Comparison of ENCODE assay signal across 8 mouse cellular contexts in genomic region chr2:147084366-147085071, GRCm38 (mm10). TPM values are rescaled to one million over a fixed set of nuclear protein-coding genes. Genes with fewer than 3 reads are reported as not detected.
DNase-seq lines count a peak whose midpoint lies in the region; ATAC-seq and TF ChIP-seq lines count a peak whose summit lies in the region.

No protein-coding gene starts in this region.

- no peaks in the 10 kb centered on the region for H3K36me3 ChIP-seq in embryonic facial prominence, embryonic 10.5 days (replicated peaks)
- H3K36me3 ChIP-seq in hindbrain, embryonic 11.5 days (ENCODE audit: control insufficient read depth, insufficient read depth, low read length) = no peaks in the 10 kb centered on the region
- H3K36me3 ChIP-seq in liver, embryonic 13.5 days = no peaks in the 10 kb centered on the region

- peaks cover 14% of the 10 kb centered on the region for H3K4me1 ChIP-seq in embryonic facial prominence, embryonic 10.5 days
- no peaks in the 10 kb centered on the region for H3K4me1 ChIP-seq in hindbrain, embryonic 11.5 days (replicated peaks; ENCODE audit: control insufficient read depth, insufficient read depth, low read length)
- H3K4me1 ChIP-seq in liver, embryonic 13.5 days (replicated peaks) = peaks cover 18% of the 10 kb centered on the region

- peak overlapping the region; percentile 28 for H3K4me2 ChIP-seq in hindbrain, embryonic 11.5 days (replicated peaks; ENCODE audit: low read depth, low read length)
- H3K4me2 ChIP-seq in liver, embryonic 13.5 days = peak overlapping the region; percentile 60

- H3K27me3 ChIP-seq in embryonic facial prominence, embryonic 10.5 days (replicated peaks; ENCODE audit: low read depth, poor library complexity, severe bottlenecking) = peaks cover 100% of the 10 kb centered on the region
- peaks cover 65% of the 10 kb centered on the region for H3K27me3 ChIP-seq in hindbrain, embryonic 11.5 days (ENCODE audit: control insufficient read depth, insufficient read depth, low read length)
- H3K27me3 ChIP-seq in liver, embryonic 13.5 days = peaks cover 75% of the 10 kb centered on the region

- intact Hi-C loops in gastrocnemius, adult 2 months (cut with DNase I) = loop anchor here (10.0 kb wide), 1 partner anchor 230 kb away; the partner anchor contains the start of gene Kiz

- DNase-seq in gastrocnemius, adult 2 months = peak; percentile 24
- DNase-seq in gastrocnemius, adult 18-20 months (ENCODE audit: low spot score) = no peak
- peak; percentile 11 for DNase-seq in 3134 (ENCODE audit: extremely low read depth, insufficient read length, low spot score)
- peak; percentile 59 for DNase-seq in embryonic facial prominence, embryonic 10.5 days (ENCODE audit: low spot score)
- DNase-seq in hindbrain, embryonic 11.5 days (ENCODE audit: low spot score) = peak; percentile 58
- DNase-seq in liver, embryonic 13.5 days = no peak
- no peak for DNase-seq in layer of hippocampus, adult 9-10 months (ENCODE audit: low spot score)
- DNase-seq in natural killer cell, adult 2 months (ENCODE audit: low spot score in 2 of 2) = no peak

- H3K9me3 ChIP-seq in embryonic facial prominence, embryonic 10.5 days = no peaks in the 10 kb centered on the region
- H3K9me3 ChIP-seq in hindbrain, embryonic 11.5 days (ENCODE audit: control insufficient read depth, low read length) = no peaks in the 10 kb centered on the region
- no peaks in the 10 kb centered on the region for H3K9me3 ChIP-seq in liver, embryonic 13.5 days (replicated peaks)

- no peak overlapping the region for H3K9ac ChIP-seq in hindbrain, embryonic 11.5 days (ENCODE audit: low read depth, low read length)
- no peak overlapping the region for H3K9ac ChIP-seq in liver, embryonic 13.5 days

- peak overlapping the region; percentile 62 for H3K4me3 ChIP-seq in gastrocnemius, adult 2 months
- peak overlapping the region; percentile 48 for H3K4me3 ChIP-seq in embryonic facial prominence, embryonic 10.5 days
- peak overlapping the region; percentile 8; the same call in 1 of the 2 replicates for H3K4me3 ChIP-seq in hindbrain, embryonic 11.5 days (ENCODE audit: low read depth, low read length)
- H3K4me3 ChIP-seq in liver, embryonic 13.5 days (replicated peaks) = peak overlapping the region; percentile 45

- no peak for TF ChIP-seq CTCF in gastrocnemius, adult 2 months (IDR thresholded peaks at IDR 0.05)

- WGBS in embryonic facial prominence, embryonic 10.5 days = 2% methylated on average over 106 of the region's 106 CpGs
- WGBS in hindbrain, embryonic 11.5 days = 1% methylated on average over 87 of the region's 106 CpGs
- WGBS in liver, embryonic 13.5 days (ENCODE audit: insufficient replicate concordance) = 3% methylated on average over 102 of the region's 106 CpGs

- H3K27ac ChIP-seq in gastrocnemius, adult 2 months = no peak overlapping the region
- peak overlapping the region; percentile 51; the same call in 1 of the 2 replicates for H3K27ac ChIP-seq in embryonic facial prominence, embryonic 10.5 days (replicated peaks)
- H3K27ac ChIP-seq in hindbrain, embryonic 11.5 days (ENCODE audit: low read depth, low read length) = no peak overlapping the region
- no peak overlapping the region for H3K27ac ChIP-seq in liver, embryonic 13.5 days

- ATAC-seq in hindbrain, embryonic 11.5 days (ENCODE audit: low FRiP score) = peak; percentile 51
- ATAC-seq in liver, embryonic 13.5 days (ENCODE audit: low read depth) = no peak

RNA-seq across cellular contexts. Expression of gene Nkx2-4, which starts 0.7 kb away (rescaled TPM):
- not detected for total RNA-seq in gastrocnemius, adult 2 months (2021)
- total RNA-seq in gastrocnemius, adult 18-20 months (2021) = not detected
- 0.25 and 0.41 TPM in 2 replicates for polyA plus RNA-seq in embryonic facial prominence, embryonic 10.5 days (2016; fragmentation: Nextera tagmentation; extraction: Ambion mirVana)
- 0.11 TPM in 1 of 2 replicates, not detected in the other for polyA plus RNA-seq in hindbrain, embryonic 11.5 days (2014; fragmentation: Nextera tagmentation; extraction: Ambion mirVana)
- not detected in 2 replicates for polyA plus RNA-seq in liver, embryonic 13.5 days (2015; fragmentation: Nextera tagmentation; extraction: Ambion mirVana)

Comparison
In these comparisons a context has a peak if more than half of its experiments do, and no peak if none do; other contexts are left out.
1. DNase-seq: peak in gastrocnemius, adult 2 months (single experiment), 3134 (single experiment), embryonic facial prominence, embryonic 10.5 days (single experiment) and hindbrain, embryonic 11.5 days (single experiment); none in gastrocnemius, adult 18-20 months (single experiment), liver, embryonic 13.5 days (single experiment), layer of hippocampus, adult 9-10 months (single experiment) and natural killer cell, adult 2 months (0 of 2).
2. H3K4me3 ChIP-seq: peak in every context shown above with its lines; median percentile 62 in gastrocnemius, adult 2 months; 48 in embryonic facial prominence, embryonic 10.5 days; 45 in liver, embryonic 13.5 days; 8 in hindbrain, embryonic 11.5 days.